Mouse (Mus musculus) heart, embryonic 16.5 days (tissue): Measurements from ENCODE around the gene 2610028H24Rik. TPM values are rescaled to one million over a fixed set of nuclear protein-coding genes. Genes with fewer than 3 reads are reported as not detected.

Experiments
- ATAC-seq: fragments of 200-750 bp; cut with Nextera tagmentation; replicated peaks from 2 replicates; pipeline ENCODE4 v1.8.0; 2017; ENCODE audit warnings: moderate number of reproducible peaks; ENCODE audit not compliant: insufficient read depth, low FRiP score; ENCODE audit errors: extremely low read depth
- H3K27ac ChIP-seq: fragments of 300-500 bp; sonication (generic); 2 replicates; pipeline ENCODE4 v1.5.1; 2014; ENCODE audit warnings: mild to moderate bottlenecking, low read length, control low read depth, moderate library complexity
- H3K27me3 ChIP-seq: fragments of 300-500 bp; sonication (generic); 2 replicates; pipeline ENCODE4 v1.6.1; 2014; ENCODE audit warnings: low read length, mixed read lengths; ENCODE audit not compliant: control insufficient read depth, insufficient read depth
- H3K36me3 ChIP-seq: fragments of 300-500 bp; sonication (generic); 2 replicates; pipeline ENCODE4 v1.6.1; 2014; ENCODE audit not compliant: control insufficient read depth, insufficient read depth
- H3K4me1 ChIP-seq: fragments of 300-500 bp; sonication (generic); 2 replicates; pipeline ENCODE4 v1.6.1; 2014; ENCODE audit warnings: low read length, mixed read lengths; ENCODE audit not compliant: control insufficient read depth, insufficient read depth
- H3K4me2 ChIP-seq: fragments of 300-500 bp; sonication (generic); 2 replicates; pipeline ENCODE4 v1.6.1; 2014; ENCODE audit warnings: low read depth, mild to moderate bottlenecking, control low read depth, low read length
- H3K4me3 ChIP-seq: fragments of 300-500 bp; sonication (generic); 2 replicates; pipeline ENCODE4 v1.5.1; 2014; ENCODE audit warnings: mild to moderate bottlenecking, control low read depth, low read length
- H3K9ac ChIP-seq: fragments of 300-500 bp; sonication (generic); 2 replicates; pipeline ENCODE4 v1.6.1; 2014; ENCODE audit warnings: low read length, control low read depth
- H3K9me3 ChIP-seq: fragments of 300-500 bp; sonication (generic); replicated peaks from 2 replicates; pipeline ENCODE4 v1.6.1; 2016; ENCODE audit warnings: low read length; ENCODE audit not compliant: control insufficient read depth
- WGBS: fragments of 180-500 bp; shearing (Covaris S2); extraction: QIAGEN DNeasy Blood & Tissue Kit; methylation state at CpG from one replicate; pipeline ENCODE4 v1.1.7; 2014; 5-methylcytosine and 5-hydroxymethylcytosine counted together
- polyA plus RNA-seq: library from polyadenylated mRNA; unstranded; fragments of >200 nt; fragmentation: Nextera tagmentation; extraction: Ambion mirVana; gene quantifications from 2 replicates; pipeline ENCODE4 v1.2.1, GENCODE M21; 2015

Gene 2610028H24Rik
- polyA plus RNA-seq, 1 experiment from 2014 or later = 0.76 TPM

- Histone ChIP-seq H3K9me3 (no peaks in the 10 kb centered on the region), H3K4me2 (no peak overlapping the region), H3K27ac (peak overlapping the region; percentile 67), H3K4me3 (no peak overlapping the region), H3K36me3 (peaks cover 65% of the 10 kb centered on the region), H3K27me3 (no peaks in the 10 kb centered on the region), H3K4me1 (no peaks in the 10 kb centered on the region), H3K9ac (no peak overlapping the region)
- 86% methylated on average over 13 of the region's 13 CpGs for WGBS
- ATAC-seq = no peak
These were observed 32.0 kb downstream of the 2610028H24Rik start for GRCm38 (mm10) chr10:76480851-76481250.

- Histone ChIP-seq H3K4me1 (no peaks in the 10 kb centered on the region), H3K4me3 (no peak overlapping the region), H3K27me3 (no peaks in the 10 kb centered on the region), H3K4me2 (no peak overlapping the region), H3K9me3 (no peaks in the 10 kb centered on the region), H3K9ac (no peak overlapping the region), H3K27ac (peak overlapping the region; percentile 67), H3K36me3 (peaks cover 69% of the 10 kb centered on the region)
- 49% methylated on average over 6 of the region's 6 CpGs for WGBS
- ATAC-seq = peak; percentile 79
These were observed 32.6 kb downstream of the 2610028H24Rik start for GRCm38 (mm10) chr10:76481480-76481879.

DNA sequence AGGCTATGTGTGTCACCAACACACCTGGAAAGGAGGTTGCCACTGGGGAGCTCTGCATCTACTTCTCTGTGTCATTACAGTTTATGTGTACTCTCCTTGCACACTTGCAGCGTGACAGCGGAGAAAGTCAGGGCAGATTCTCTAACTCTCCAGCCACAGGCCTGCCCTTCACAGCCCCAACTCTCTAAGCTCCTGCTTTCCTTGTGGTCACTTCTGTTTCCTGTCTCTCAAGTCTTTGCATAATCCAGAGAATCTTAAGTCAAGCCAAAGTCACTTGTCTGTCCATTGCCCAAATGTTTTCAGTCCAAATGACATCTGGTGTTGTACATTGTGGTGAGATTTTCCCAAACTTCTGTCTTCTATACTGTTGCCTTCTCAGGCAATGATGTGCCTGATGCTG lies 37.4 kb downstream of the 2610028H24Rik start:
- H3K36me3 ChIP-seq = peaks cover 65% of the 10 kb centered on the region
- no peak overlapping the region for H3K27ac ChIP-seq
- H3K27me3 ChIP-seq = no peaks in the 10 kb centered on the region
- WGBS = 90% methylated on average over 2 of the region's 2 CpGs
- no peak overlapping the region for H3K4me3 ChIP-seq
- H3K4me1 ChIP-seq = no peaks in the 10 kb centered on the region
- H3K4me2 ChIP-seq = no peak overlapping the region
- H3K9ac ChIP-seq = no peak overlapping the region
- ATAC-seq = no peak
- H3K9me3 ChIP-seq = no peaks in the 10 kb centered on the region

DNA sequence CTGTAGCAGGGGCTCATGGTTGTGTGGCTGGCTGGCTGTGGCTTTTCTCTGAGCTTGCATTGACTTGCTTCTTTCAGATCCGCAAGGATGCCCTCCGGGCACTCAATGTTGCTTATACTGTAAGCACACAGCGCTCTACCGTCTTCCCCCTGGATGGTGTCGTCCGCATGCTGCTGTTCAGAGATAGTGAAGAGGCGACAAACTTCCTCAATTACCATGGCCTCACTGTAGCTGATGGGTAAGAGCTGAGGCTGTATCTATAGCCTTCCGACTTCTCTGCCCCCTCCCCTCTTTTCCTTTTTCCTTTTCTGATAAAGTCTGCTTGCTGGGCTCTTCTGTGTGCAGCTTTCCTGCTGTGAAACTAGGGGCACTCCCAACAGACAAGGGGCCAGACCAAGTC lies 39.4 kb downstream of the 2610028H24Rik start:
- ATAC-seq = no peak
- Histone ChIP-seq H3K27me3 (no peaks in the 10 kb centered on the region), H3K4me3 (no peak overlapping the region), H3K36me3 (peaks cover 68% of the 10 kb centered on the region), H3K9ac (no peak overlapping the region), H3K4me1 (no peaks in the 10 kb centered on the region), H3K27ac (no peak overlapping the region), H3K4me2 (no peak overlapping the region), H3K9me3 (no peaks in the 10 kb centered on the region)
- WGBS = 78% methylated on average over 8 of the region's 8 CpGs

GRCm38 (mm10) chr10:76489205-76489604 lies 40.3 kb downstream of the 2610028H24Rik start:
- Histone ChIP-seq H3K4me1 (no peaks in the 10 kb centered on the region), H3K9me3 (no peaks in the 10 kb centered on the region), H3K4me2 (no peak overlapping the region), H3K36me3 (peaks cover 70% of the 10 kb centered on the region), H3K4me3 (no peak overlapping the region), H3K27ac (no peak overlapping the region), H3K9ac (no peak overlapping the region), H3K27me3 (no peaks in the 10 kb centered on the region)
- no peak for ATAC-seq
- 89% methylated on average over 15 of the region's 15 CpGs for WGBS

DNA sequence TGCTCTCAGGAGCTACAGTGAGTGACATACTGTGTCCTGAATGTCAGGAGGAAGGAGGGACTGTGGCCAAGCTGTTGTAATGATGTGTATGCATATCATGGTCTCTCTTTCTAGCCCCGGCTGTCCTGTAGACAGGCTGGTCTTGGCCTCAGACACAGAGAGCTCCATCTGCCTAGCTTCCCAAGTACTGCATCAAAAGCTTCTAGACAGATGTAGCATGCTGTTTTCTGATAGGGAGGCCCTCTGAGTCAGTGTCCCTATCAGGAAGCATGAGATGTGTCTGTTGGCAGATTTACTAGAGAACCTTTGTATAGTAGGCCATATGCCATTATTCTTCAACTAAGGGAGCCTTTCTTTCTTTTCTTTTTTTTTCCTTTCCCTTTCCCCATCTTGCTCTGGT lies 44.6 kb downstream of the 2610028H24Rik start:
- H3K36me3 ChIP-seq = peaks cover 59% of the 10 kb centered on the region
- no peaks in the 10 kb centered on the region for H3K27me3 ChIP-seq
- peaks cover 8% of the 10 kb centered on the region; the same call in 1 of the 2 replicates for H3K4me1 ChIP-seq
- H3K27ac ChIP-seq = no peak overlapping the region
- no peak for ATAC-seq
- WGBS = 56% methylated on average over 1 of the region's 1 CpGs
- no peak overlapping the region for H3K4me2 ChIP-seq
- H3K9me3 ChIP-seq = no peaks in the 10 kb centered on the region
- H3K9ac ChIP-seq = no peak overlapping the region
- no peak overlapping the region for H3K4me3 ChIP-seq

GRCm38 (mm10) chr10:76495501-76495900 lies 46.6 kb downstream of the 2610028H24Rik start:
- Histone ChIP-seq H3K9me3 (no peaks in the 10 kb centered on the region), H3K4me1 (peaks cover 8% of the 10 kb centered on the region; the same call in 1 of the 2 replicates), H3K4me2 (no peak overlapping the region), H3K9ac (no peak overlapping the region), H3K36me3 (peaks cover 57% of the 10 kb centered on the region), H3K27me3 (no peaks in the 10 kb centered on the region), H3K27ac (peak overlapping the region; percentile 79), H3K4me3 (no peak overlapping the region)
- no peak for ATAC-seq
- 81% methylated on average over 6 of the region's 6 CpGs for WGBS

- 46% methylated on average over 7 of the region's 7 CpGs for WGBS
- ATAC-seq = peak; percentile 37; the same call in 1 of the 2 replicates
- Histone ChIP-seq H3K36me3 (peaks cover 55% of the 10 kb centered on the region), H3K9ac (no peak overlapping the region), H3K4me2 (peak overlapping the region; percentile 33; the same call in 1 of the 2 replicates), H3K27ac (peak overlapping the region; percentile 79), H3K4me3 (no peak overlapping the region), H3K27me3 (no peaks in the 10 kb centered on the region), H3K4me1 (peaks cover 8% of the 10 kb centered on the region; the same call in 1 of the 2 replicates), H3K9me3 (no peaks in the 10 kb centered on the region)
These were observed 47.5 kb downstream of the 2610028H24Rik start for GRCm38 (mm10) chr10:76496366-76496765.

GRCm38 (mm10) chr10:76497522-76497921 lies 48.6 kb downstream of the 2610028H24Rik start:
- H3K9me3 ChIP-seq = no peaks in the 10 kb centered on the region

More at GRCm38 (mm10) chr10:76497522-76497921, 48.6 kb downstream of the 2610028H24Rik start:
- no peak for ATAC-seq
- Histone ChIP-seq H3K4me3 (no peak overlapping the region), H3K9ac (no peak overlapping the region), H3K4me1 (peaks cover 8% of the 10 kb centered on the region; the same call in 1 of the 2 replicates), H3K36me3 (peaks cover 59% of the 10 kb centered on the region), H3K4me2 (no peak overlapping the region), H3K27me3 (no peaks in the 10 kb centered on the region), H3K27ac (no peak overlapping the region)
- WGBS = 93% methylated on average over 4 of the region's 4 CpGs
